ENCODE assay signal across 8 mouse cellular contexts in genomic region chr1:133695901-133696300, GRCm38 (mm10). TPM values are rescaled to one million over a fixed set of nuclear protein-coding genes. Genes with fewer than 3 reads are reported as not detected.
A peak's percentile ranks its signal among the peaks of the same experiment; 100 is the strongest.
DNase-seq lines count a peak whose midpoint lies in the region; ATAC-seq and TF ChIP-seq lines count a peak whose summit lies in the region.

No protein-coding gene starts in this region.

- H3K27ac ChIP-seq in ES-Bruce4 (ENCODE audit: insufficient read depth, low read length) = peak overlapping the region; percentile 37
- H3K27ac ChIP-seq in forebrain, embryonic 13.5 days = peak overlapping the region; percentile 65; the same call in 1 of the 2 replicates
- peak overlapping the region; percentile 62; the same call in 1 of the 2 replicates for H3K27ac ChIP-seq in kidney, embryonic 14.5 days (ENCODE audit: low read depth, low read length)

- no peak for TF ChIP-seq POLR2A in ES-Bruce4 (IDR thresholded peaks at IDR 0.05; ENCODE audit: insufficient read depth, low read length)

- ATAC-seq in forebrain, embryonic 13.5 days = peak; percentile 38; the same call in 1 of the 2 replicates
- ATAC-seq in kidney, embryonic 14.5 days (ENCODE audit: low FRiP score, low TSS enrichment) = peak; percentile 55

- no peaks in the 10 kb centered on the region for H3K27me3 ChIP-seq in ES-Bruce4 (ENCODE audit: control insufficient read depth, insufficient read depth, low read length, poor library complexity, severe bottlenecking)
- H3K27me3 ChIP-seq in forebrain, embryonic 13.5 days = no peaks in the 10 kb centered on the region
- H3K27me3 ChIP-seq in kidney, embryonic 14.5 days (ENCODE audit: control insufficient read depth, insufficient read depth, low read length) = no peaks in the 10 kb centered on the region

- TF ChIP-seq CTCF in ES-Bruce4 (IDR thresholded peaks at IDR 0.05; ENCODE audit: low read depth, low read length) = no peak

- H3K9ac ChIP-seq in ES-Bruce4 (ENCODE audit: low read depth, poor library complexity, severe bottlenecking) = 0 out of 2 replicates have a peak overlapping the region, but pooled peaks have one; percentile 21
- H3K9ac ChIP-seq in forebrain, embryonic 13.5 days = no peak overlapping the region
- H3K9ac ChIP-seq in kidney, embryonic 14.5 days (ENCODE audit: low read depth, low read length) = no peak overlapping the region

- H3K36me3 ChIP-seq in ES-Bruce4 (ENCODE audit: control insufficient read depth, insufficient read depth, low read length, poor library complexity, severe bottlenecking) = no peaks in the 10 kb centered on the region
- H3K36me3 ChIP-seq in forebrain, embryonic 13.5 days (ENCODE audit: poor library complexity, severe bottlenecking) = no peaks in the 10 kb centered on the region
- no peaks in the 10 kb centered on the region for H3K36me3 ChIP-seq in kidney, embryonic 14.5 days (ENCODE audit: control insufficient read depth, insufficient read depth, low read length)

- peak; percentile 78 for DNase-seq in 3134 (ENCODE audit: extremely low read depth, insufficient read length, low spot score)
- peak; percentile 82 for DNase-seq in lung, postnatal 14 days
- no peak for DNase-seq in cerebellum, adult 8-10 months
- no peak for DNase-seq in left cerebral cortex, postnatal 36 days (ENCODE audit: low spot score in 2 of 2)
- no peak for DNase-seq in B cell, adult 2 months

- H3K9me3 ChIP-seq in ES-Bruce4 (replicated peaks; ENCODE audit: control insufficient read depth, insufficient read depth, low read length, poor library complexity, severe bottlenecking) = no peaks in the 10 kb centered on the region
- H3K9me3 ChIP-seq in forebrain, embryonic 13.5 days (replicated peaks) = no peaks in the 10 kb centered on the region
- H3K9me3 ChIP-seq in kidney, embryonic 14.5 days (ENCODE audit: control insufficient read depth, low read length) = no peaks in the 10 kb centered on the region

- 21% methylated on average over 7 of the region's 7 CpGs for WGBS in forebrain, embryonic 13.5 days
- 29% methylated on average over 7 of the region's 7 CpGs for WGBS in kidney, embryonic 14.5 days

- H3K4me1 ChIP-seq in ES-Bruce4 (ENCODE audit: control insufficient read depth, insufficient read depth, low read length) = peaks cover 14% of the 10 kb centered on the region
- H3K4me1 ChIP-seq in forebrain, embryonic 13.5 days = peaks cover 26% of the 10 kb centered on the region
- peaks cover 20% of the 10 kb centered on the region for H3K4me1 ChIP-seq in kidney, embryonic 14.5 days (ENCODE audit: control insufficient read depth, insufficient read depth, low read length)

- 0 out of 2 replicates have a peak overlapping the region, but pooled peaks have one; percentile 2 for H3K4me2 ChIP-seq in forebrain, embryonic 13.5 days
- H3K4me2 ChIP-seq in kidney, embryonic 14.5 days (replicated peaks; ENCODE audit: low read depth, low read length) = no peak overlapping the region

- no peak overlapping the region for H3K4me3 ChIP-seq in ES-Bruce4 (ENCODE audit: low read depth, low read length)
- no peak overlapping the region for H3K4me3 ChIP-seq in forebrain, embryonic 13.5 days
- no peak overlapping the region for H3K4me3 ChIP-seq in kidney, embryonic 14.5 days (ENCODE audit: low read length)

- peak; percentile 92 for TF ChIP-seq EP300 in ES-Bruce4 (IDR thresholded peaks at IDR 0.05; ENCODE audit: insufficient read depth, low read depth, low read length)

- intact Hi-C loops in left cerebral cortex, postnatal 36 days (cut with DNase I) = no loop called here

RNA-seq across cellular contexts. Expression of gene Lax1, which starts 6.0 kb away (rescaled TPM):
- 1.4 and 1.5 TPM in 2 replicates for polyA plus RNA-seq in ES-Bruce4 (2011; ENCODE audit: insufficient read depth, insufficient read length, low read depth, missing spikeins)
- polyA plus RNA-seq in forebrain, embryonic 13.5 days (2015; fragmentation: Nextera tagmentation; extraction: Ambion mirVana) = not detected in 2 replicates
- polyA plus RNA-seq in kidney, embryonic 14.5 days (2014; fragmentation: Nextera tagmentation; extraction: Ambion mirVana) = 0.34 and 0.73 TPM in 2 replicates
- total RNA-seq in left cerebral cortex, postnatal 36 days (2021) = under 1 TPM; 0.17 to 0.27 TPM

RNA-seq across cellular contexts. Expression of gene Gm38394, which starts 34.8 kb away (rescaled TPM):
- 79.1 and 81.1 TPM in 2 replicates for polyA plus RNA-seq in ES-Bruce4 (2011; ENCODE audit: insufficient read depth, insufficient read length, low read depth, missing spikeins)
- 3.5 and 3.6 TPM in 2 replicates for polyA plus RNA-seq in forebrain, embryonic 13.5 days (2015; fragmentation: Nextera tagmentation; extraction: Ambion mirVana)
- polyA plus RNA-seq in kidney, embryonic 14.5 days (2014; fragmentation: Nextera tagmentation; extraction: Ambion mirVana) = 6.5 and 11.4 TPM in 2 replicates
- total RNA-seq in left cerebral cortex, postnatal 36 days (2021) = 10 to 100 TPM; 19.8 to 32.2 TPM

RNA-seq across cellular contexts. Expression of gene Zbed6, which starts 35.2 kb away (rescaled TPM):
- 36.9 and 38.4 TPM in 2 replicates for polyA plus RNA-seq in ES-Bruce4 (2011; ENCODE audit: insufficient read depth, insufficient read length, low read depth, missing spikeins)
- not detected in 2 replicates for polyA plus RNA-seq in forebrain, embryonic 13.5 days (2015; fragmentation: Nextera tagmentation; extraction: Ambion mirVana)
- 0.51 TPM in 1 of 2 replicates, not detected in the other for polyA plus RNA-seq in kidney, embryonic 14.5 days (2014; fragmentation: Nextera tagmentation; extraction: Ambion mirVana)
- 1 to 10 TPM; 4.3 to 5.9 TPM for total RNA-seq in left cerebral cortex, postnatal 36 days (2021)

Comparison
In these comparisons a context has a peak if more than half of its experiments do, and no peak if none do; other contexts are left out.
1. DNase-seq: peak in 3134 (single experiment) and lung, postnatal 14 days (single experiment); none in cerebellum, adult 8-10 months (single experiment), left cerebral cortex, postnatal 36 days (0 of 2) and B cell, adult 2 months (0 of 2).
2. RNA of gene Zbed6, which starts 35.2 kb away (polyA plus RNA-seq): 36.9 to 38.4 TPM in ES-Bruce4; not detected in forebrain, embryonic 13.5 days and 0.51 TPM in kidney, embryonic 14.5 days; every median in the first group is over 10 times any median in the second.
3. Peak in every context shown above with its lines, with median percentiles within 50 percentile points of each other: H3K27ac ChIP-seq.